Comparison of ENCODE assay signal across 22 mouse cellular contexts in the genomic region with DNA sequence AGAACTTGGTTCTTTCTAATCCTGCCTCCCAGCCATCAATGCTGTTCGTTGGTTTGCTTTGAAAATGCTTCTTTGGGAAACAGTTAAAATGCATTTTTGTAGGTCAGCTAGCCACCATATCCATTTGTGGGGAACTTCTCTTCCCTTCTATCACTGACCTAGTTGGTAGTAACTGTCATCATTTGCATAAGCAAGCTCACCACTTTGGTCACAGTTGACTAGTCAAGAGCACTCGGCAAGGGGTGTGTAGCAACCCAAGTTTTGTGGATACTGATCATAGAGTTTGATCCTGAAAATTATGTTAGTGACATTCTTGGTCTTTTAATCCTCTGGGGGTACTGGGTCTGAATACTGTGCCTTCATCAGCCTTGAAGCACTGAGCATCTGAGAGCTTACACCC. TPM values are rescaled to one million over a fixed set of nuclear protein-coding genes. Genes with fewer than 3 reads are reported as not detected.
"Had no signal": no experiment of that assay in that cellular context is flagged by ENCODE, and none has a peak within 500 bp of the region (broad histone marks: within the 10 kb centered on the region; RNA-seq: fewer than 3 reads in every experiment).

No protein-coding gene starts in this region.

- H3K9me3 ChIP-seq: heart, embryonic 10.5 days; heart, embryonic 12.5 days; hindbrain, embryonic 10.5 days; hindbrain, embryonic 12.5 days; kidney, embryonic 15.5 days; limb, embryonic 13.5 days; limb, embryonic 15.5 days; liver, embryonic 12.5 days had no signal

- DNase-seq: gastrocnemius, adult 2 months; gastrocnemius, postnatal 10 days; gastrocnemius, postnatal 25 days; heart, postnatal 10 days; heart, postnatal 4 days; kidney, adult 11 months; kidney, adult 2 months; kidney, adult 9 months; kidney, postnatal 14 days; kidney, postnatal 36 days had no signal

- H3K9ac ChIP-seq: heart, embryonic 12.5 days; hindbrain, embryonic 12.5 days; hindbrain, embryonic 14.5 days; kidney, embryonic 15.5 days; limb, embryonic 13.5 days; limb, embryonic 15.5 days; liver, embryonic 12.5 days; liver, embryonic 14.5 days had no signal

- H3K36me3 ChIP-seq: heart, embryonic 10.5 days; heart, embryonic 12.5 days; hindbrain, embryonic 10.5 days; hindbrain, embryonic 12.5 days; kidney, embryonic 15.5 days; limb, embryonic 13.5 days; limb, embryonic 15.5 days; liver, embryonic 12.5 days had no signal

- H3K4me3 ChIP-seq: gastrocnemius, adult 2 months; heart, embryonic 10.5 days; heart, embryonic 12.5 days; hindbrain, embryonic 10.5 days; hindbrain, embryonic 12.5 days; kidney, embryonic 15.5 days; left cerebral cortex, adult 2 months; limb, embryonic 13.5 days; limb, embryonic 15.5 days; liver, embryonic 12.5 days had no signal

- H3K4me2 ChIP-seq: heart, embryonic 12.5 days; hindbrain, embryonic 12.5 days; hindbrain, embryonic 14.5 days; kidney, embryonic 15.5 days; limb, embryonic 13.5 days; limb, embryonic 15.5 days; liver, embryonic 12.5 days had no signal

- H3K27ac ChIP-seq: gastrocnemius, adult 2 months; heart, embryonic 10.5 days; hindbrain, embryonic 10.5 days; hindbrain, embryonic 12.5 days; hindbrain, embryonic 14.5 days; kidney, embryonic 15.5 days; kidney, postnatal 0 days; left cerebral cortex, adult 2 months; limb, embryonic 15.5 days; liver, embryonic 12.5 days; liver, embryonic 14.5 days had no signal

- H3K27me3 ChIP-seq: heart, embryonic 12.5 days; hindbrain, embryonic 12.5 days; kidney, embryonic 15.5 days; limb, embryonic 13.5 days; limb, embryonic 15.5 days; liver, embryonic 12.5 days had no signal

- H3K4me1 ChIP-seq: heart, embryonic 12.5 days; kidney, embryonic 15.5 days; limb, embryonic 13.5 days; limb, embryonic 15.5 days; liver, embryonic 12.5 days had no signal

RNA-seq across cellular contexts. Expression of a gene that starts 48.1 kb away (rescaled TPM):
- total RNA-seq: gastrocnemius, adult 2 months had no signal
